Mouse (Mus musculus) small intestine, adult 10 weeks (tissue): ENCODE data around the gene Nifk. TPM values are rescaled to one million over a fixed set of nuclear protein-coding genes. Genes with fewer than 3 reads are reported as not detected.

Experiments used
- polyA plus RNA-seq: library from polyadenylated mRNA; stranded (reverse); fragments of 350-450 nt; fragmentation: Illumina TruSeq; extraction: RNeasy Lipid Tissue Mini Kit (QIAGEN cat#74804); gene quantifications from one replicate; pipeline ENCODE4 v1.2.3, GENCODE M21; 2014; ENCODE audit warnings: low replicate concordance

The Nifk gene
- polyA plus RNA-seq: 53.0 TPM

GRCm38 (mm10) chr1:118321661-118322201, at the start of gene Nifk:
Gene Nifk (plus strand): TSS chr1:118321839.

GRCm38 (mm10) chr1:118311622-118312326, 9.9 kb upstream of the Nifk start, which contains the start of gene Tsn:
Gene Tsn (minus strand): TSS chr1:118311739.

Other genes starting within 250 kb of the Nifk start
- not detected for gene Gm29106, start 145.3 kb upstream of the Nifk start, polyA plus RNA-seq
- gene Tsn, start 10.1 kb upstream of the Nifk start, polyA plus RNA-seq: 52.7 TPM
- gene Clasp1, start 67.2 kb downstream of the Nifk start, polyA plus RNA-seq: 16.2 TPM